Mouse (Mus musculus) midbrain, embryonic 14.5 days (tissue): ENCODE data around the gene Cntfr. TPM values are rescaled to one million over a fixed set of nuclear protein-coding genes. Genes with fewer than 3 reads are reported as not detected.
A peak's percentile ranks its signal among the peaks of the same experiment; 100 is the strongest.
"Not testable (repeated sequence)": the region's sequence is repeated elsewhere in the genome, so short reads cannot be mapped to it uniquely, and the experiment has no call there.

Source experiments
- ATAC-seq: fragments of 200-750 bp; cut with Nextera tagmentation; 2 replicates; pipeline ENCODE4 v1.8.0; 2017; ENCODE audit warnings: moderate number of reproducible peaks, moderate library complexity; ENCODE audit not compliant: low FRiP score, low TSS enrichment
- DNase-seq: peaks from one replicate; pipeline ENCODE4 v3.0.0-alpha.2; 2015
- H3K27ac ChIP-seq: fragments of 300-500 bp; sonication (generic); replicated peaks from 2 replicates; pipeline ENCODE4 v1.5.1; 2014; ENCODE audit warnings: mild to moderate bottlenecking, low read depth, low read length, moderate library complexity
- H3K27me3 ChIP-seq: fragments of 300-500 bp; sonication (generic); 2 replicates; pipeline ENCODE4 v1.6.1; 2014; ENCODE audit warnings: low read length, control low read depth, mixed read lengths; ENCODE audit not compliant: control insufficient read depth, insufficient read depth
- H3K36me3 ChIP-seq: fragments of 300-500 bp; sonication (generic); 2 replicates; pipeline ENCODE4 v1.6.1; 2014; ENCODE audit warnings: low read length, control low read depth; ENCODE audit not compliant: control insufficient read depth, insufficient read depth
- H3K4me1 ChIP-seq: fragments of 300-500 bp; sonication (generic); 2 replicates; pipeline ENCODE4 v1.6.1; 2014; ENCODE audit warnings: mild to moderate bottlenecking, antibody characterized with exemption, low read length, control low read depth; ENCODE audit not compliant: control insufficient read depth, insufficient read depth
- H3K4me2 ChIP-seq: fragments of 300-500 bp; sonication (generic); 2 replicates; pipeline ENCODE4 v1.6.1; 2014; ENCODE audit warnings: mild to moderate bottlenecking, low read length, moderate library complexity
- H3K4me3 ChIP-seq: fragments of 300-500 bp; sonication (generic); replicated peaks from 2 replicates; pipeline ENCODE4 v1.5.1; 2014; ENCODE audit warnings: low read depth, low read length
- H3K9ac ChIP-seq: fragments of 300-500 bp; sonication (generic); replicated peaks from 2 replicates; pipeline ENCODE4 v1.6.1; 2014; ENCODE audit warnings: mild to moderate bottlenecking, low read length, moderate library complexity
- H3K9me3 ChIP-seq: fragments of 300-500 bp; sonication (generic); 2 replicates; pipeline ENCODE4 v1.6.1; 2016; ENCODE audit warnings: low read length, control low read depth, mixed read lengths; ENCODE audit not compliant: control insufficient read depth
- WGBS: fragments of 180-500 bp; shearing (Covaris S2); extraction: QIAGEN DNeasy Blood & Tissue Kit; methylation state at CpG from one replicate; pipeline ENCODE4 v1.1.7; 2014; 5-methylcytosine and 5-hydroxymethylcytosine counted together
- polyA plus RNA-seq: library from polyadenylated mRNA; unstranded; fragments of >200 nt; fragmentation: Nextera tagmentation; extraction: Ambion mirVana; gene quantifications from 2 replicates; pipeline ENCODE4 v1.2.1, GENCODE M21; 2014

Cntfr gene
- polyA plus RNA-seq, 1 experiment from 2014 or later = 23.9 TPM

- 42% methylated on average over 31 of the region's 31 CpGs for WGBS
- peak overlapping the region; percentile 96 for H3K4me2 ChIP-seq
- no peak for DNase-seq
Measured at GRCm38 (mm10) chr4:41712421-41713196, 15.7 kb upstream of the Cntfr start.

DNA sequence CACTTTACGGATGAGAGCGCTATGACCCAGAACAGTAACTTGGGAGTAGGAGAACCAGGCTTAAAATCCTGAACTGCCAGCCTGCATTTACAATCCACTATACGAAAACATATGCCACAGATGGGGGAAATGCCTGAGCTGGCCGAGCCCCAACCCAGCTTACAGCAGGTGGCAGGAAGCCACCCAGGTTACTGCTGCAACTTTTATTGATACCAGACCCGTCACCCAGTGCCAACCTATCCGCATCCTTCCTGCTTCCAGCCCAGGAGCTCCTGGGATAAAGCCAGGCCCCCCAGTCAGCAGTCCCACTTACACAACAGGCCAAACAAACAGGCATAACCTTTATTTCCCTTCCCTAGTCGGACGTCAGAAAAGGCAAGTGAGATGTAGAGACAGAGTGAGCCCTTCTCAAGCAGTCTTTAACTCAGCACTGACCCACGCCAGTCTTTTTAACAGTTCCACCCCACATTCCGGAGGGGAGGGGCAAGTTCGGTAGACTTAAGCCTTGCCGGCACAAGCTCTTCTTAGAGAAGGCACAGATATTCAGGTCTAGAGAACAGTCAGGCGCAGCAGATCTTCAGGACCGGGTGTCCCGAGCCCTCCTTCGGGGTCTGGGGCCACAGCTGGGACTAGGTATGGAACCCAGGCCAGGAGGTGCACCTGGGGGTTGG is 15.0 kb upstream of the Cntfr start:
- no peaks in the 10 kb centered on the region for H3K9me3 ChIP-seq
- peaks cover 29% of the 10 kb centered on the region for H3K4me1 ChIP-seq
- H3K36me3 ChIP-seq = peaks cover 15% of the 10 kb centered on the region
- peak overlapping the region; percentile 84 for H3K9ac ChIP-seq
- DNase-seq (no peak), ATAC-seq (no peak)
- H3K4me3 ChIP-seq = peak overlapping the region; percentile 79
- H3K27me3 ChIP-seq = no peaks in the 10 kb centered on the region
- 72% methylated on average over 16 of the region's 16 CpGs for WGBS
- H3K4me2 ChIP-seq = peak overlapping the region; percentile 96
- H3K27ac ChIP-seq = no peak overlapping the region

More at GRCm38 (mm10) chr4:41712421-41713196, 15.7 kb upstream of the Cntfr start:
- Histone ChIP-seq H3K27me3 (no peaks in the 10 kb centered on the region), H3K36me3 (peaks cover 23% of the 10 kb centered on the region), H3K4me1 (peaks cover 22% of the 10 kb centered on the region), H3K27ac (peak overlapping the region; percentile 78), H3K9me3 (no peaks in the 10 kb centered on the region), H3K9ac (peak overlapping the region; percentile 84), H3K4me3 (peak overlapping the region; percentile 79)
- ATAC-seq = no peak; the same call in 1 of the 2 replicates

DNA sequence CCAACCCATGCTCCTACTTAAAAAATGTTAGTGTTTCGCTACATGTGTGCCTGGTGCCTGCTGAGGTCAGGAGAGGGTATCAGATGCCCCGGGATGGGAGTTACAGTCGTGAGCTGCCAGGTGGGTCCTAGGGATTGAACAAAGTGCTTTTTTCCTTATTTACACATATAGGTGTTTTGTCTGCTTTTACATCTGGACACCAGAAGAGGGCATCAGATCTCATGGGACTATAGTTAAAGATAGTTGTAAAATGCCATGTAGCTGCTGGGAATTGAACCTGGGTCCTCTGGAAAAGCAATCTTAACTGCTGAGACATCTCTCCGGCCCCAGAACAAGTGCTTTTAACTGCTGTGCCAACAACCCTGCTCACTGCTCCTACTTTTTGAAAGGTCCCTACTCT is 13.3 kb upstream of the Cntfr start:
- H3K9me3 ChIP-seq = no peaks in the 10 kb centered on the region
- no peak overlapping the region for H3K27ac ChIP-seq
- ATAC-seq (no peak), DNase-seq (no peak)
- H3K27me3 ChIP-seq = no peaks in the 10 kb centered on the region
- H3K9ac ChIP-seq = no peak overlapping the region
- no peak overlapping the region for H3K4me2 ChIP-seq
- no peak overlapping the region for H3K4me3 ChIP-seq
- peaks cover 9% of the 10 kb centered on the region; the same call in 1 of the 2 replicates for H3K36me3 ChIP-seq
- peaks cover 40% of the 10 kb centered on the region for H3K4me1 ChIP-seq
- 71% methylated on average over 4 of the region's 4 CpGs for WGBS

- no peaks in the 10 kb centered on the region for H3K9me3 ChIP-seq
- H3K27me3 ChIP-seq = no peaks in the 10 kb centered on the region
- H3K4me3 ChIP-seq = no peak overlapping the region
- ATAC-seq (no peak), DNase-seq (peak; percentile 92)
- H3K4me2 ChIP-seq = no peak overlapping the region
- H3K36me3 ChIP-seq = peaks cover 5% of the 10 kb centered on the region; the same call in 1 of the 2 replicates
- H3K27ac ChIP-seq = peak overlapping the region; percentile 72; the same call in 1 of the 2 replicates
- H3K9ac ChIP-seq = no peak overlapping the region
- H3K4me1 ChIP-seq = peaks cover 40% of the 10 kb centered on the region
- 47% methylated on average over 8 of the region's 8 CpGs for WGBS
Measured at GRCm38 (mm10) chr4:41708192-41708745, 11.4 kb upstream of the Cntfr start.

DNA sequence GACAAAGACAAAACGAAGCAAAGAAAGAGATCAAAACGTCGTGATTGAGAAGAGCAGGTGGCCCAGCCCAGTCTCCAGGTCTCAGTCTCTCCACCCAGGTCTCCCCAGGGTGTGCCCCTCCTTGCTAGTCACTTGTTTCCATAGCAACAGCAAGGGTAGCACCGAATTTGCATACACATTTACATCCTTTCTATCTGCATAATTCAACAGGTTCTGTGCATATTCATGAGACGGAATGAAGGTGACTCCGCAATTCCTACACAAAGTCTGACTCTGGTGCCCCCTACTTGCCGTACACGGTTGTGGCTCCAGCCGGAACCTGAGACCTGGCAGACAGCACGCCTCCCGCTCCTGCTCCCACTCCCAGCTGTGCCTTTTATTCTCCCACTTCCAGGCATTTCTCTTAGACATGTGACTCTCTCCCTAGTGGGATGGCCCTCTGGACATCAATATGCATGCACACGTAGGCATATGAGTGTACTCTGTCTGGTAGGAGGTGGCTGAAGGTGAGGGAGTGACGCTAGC is 10.2 kb upstream of the Cntfr start:
- peak; percentile 93 for DNase-seq
- H3K9me3 ChIP-seq = no peaks in the 10 kb centered on the region
- H3K27ac ChIP-seq = peak overlapping the region; percentile 73
- H3K27me3 ChIP-seq = no peaks in the 10 kb centered on the region
- peak overlapping the region; percentile 42 for H3K4me2 ChIP-seq
- peak; percentile 84 for ATAC-seq
- 0% methylated on average over 13 of the region's 13 CpGs for WGBS
- no peak overlapping the region; the same call in 1 of the 2 replicates for H3K9ac ChIP-seq
- no peak overlapping the region for H3K4me3 ChIP-seq
- peaks cover 31% of the 10 kb centered on the region for H3K4me1 ChIP-seq
- H3K36me3 ChIP-seq = peaks cover 5% of the 10 kb centered on the region; the same call in 1 of the 2 replicates

- Histone ChIP-seq H3K9ac (no peak overlapping the region), H3K4me1 (peaks cover 23% of the 10 kb centered on the region), H3K4me3 (no peak overlapping the region), H3K9me3 (no peaks in the 10 kb centered on the region), H3K4me2 (peak overlapping the region; percentile 42), H3K27me3 (no peaks in the 10 kb centered on the region), H3K36me3 (no peaks in the 10 kb centered on the region), H3K27ac (peak overlapping the region; percentile 73)
- ATAC-seq (peak; percentile 32; the same call in 1 of the 2 replicates), DNase-seq (peak; percentile 69)
- WGBS = 45% methylated on average over 19 of the region's 19 CpGs
Measured at GRCm38 (mm10) chr4:41705922-41706754, 9.2 kb upstream of the Cntfr start.

GRCm38 (mm10) chr4:41704651-41705050 is 7.8 kb upstream of the Cntfr start:
- no peak overlapping the region for H3K27ac ChIP-seq
- no peak overlapping the region for H3K4me3 ChIP-seq
- no peak overlapping the region for H3K9ac ChIP-seq
- 5% methylated on average over 5 of the region's 5 CpGs for WGBS
- no peaks in the 10 kb centered on the region for H3K9me3 ChIP-seq
- H3K4me2 ChIP-seq = no peak overlapping the region
- H3K4me1 ChIP-seq = peaks cover 23% of the 10 kb centered on the region
- H3K36me3 ChIP-seq = no peaks in the 10 kb centered on the region
- no peaks in the 10 kb centered on the region for H3K27me3 ChIP-seq
- no peak for DNase-seq
- ATAC-seq = no peak

DNA sequence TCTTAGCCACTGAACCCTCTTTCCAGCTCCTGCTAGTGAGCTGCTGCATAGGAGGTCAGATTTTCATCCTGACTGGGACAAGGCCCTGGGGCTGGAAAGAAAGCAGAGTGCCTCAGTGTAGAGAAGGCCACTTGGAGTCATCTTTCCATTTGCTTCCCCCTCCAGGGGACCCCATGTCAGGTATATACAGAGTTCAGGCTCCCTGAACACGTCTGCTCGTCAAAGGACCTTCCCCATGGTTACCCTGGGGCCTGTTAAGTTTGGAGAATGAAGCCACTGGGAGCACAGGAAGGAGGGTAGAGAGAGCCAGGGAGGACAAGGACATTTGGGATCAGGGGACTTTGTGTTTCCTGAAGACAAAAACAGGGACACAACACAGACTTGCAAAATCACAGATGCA is 5.3 kb upstream of the Cntfr start:
- H3K27me3 ChIP-seq, DNase-seq, H3K9me3 ChIP-seq, H3K4me3 ChIP-seq, H3K4me2 ChIP-seq, H3K36me3 ChIP-seq, H3K9ac ChIP-seq, ATAC-seq, H3K27ac ChIP-seq: not testable (repeated sequence)
- H3K4me1 ChIP-seq = peaks cover 15% of the 10 kb centered on the region
- WGBS = 83% methylated on average over 2 of the region's 2 CpGs
